Mouse (Mus musculus): ENCODE measurements at regions not wholly inside any gene's neighbourhood (a gene's known extent, or its start where the extent isn't known, plus 50 kb on each side); places are given as distances from the start of the nearest gene placed in this dataset.

GRCm38 (mm10) chr13:52205951-52206350 is 325.1 kb downstream of the Diras2 start:
- TF ChIP-seq CTCF (IDR thresholded peaks at IDR 0.05; ENCODE audit: borderline replicate concordance, insufficient read depth, low read depth, low read length): no peak
- no peak for TF ChIP-seq POLR2A (IDR thresholded peaks at IDR 0.05; ENCODE audit: borderline replicate concordance, insufficient read depth, low read length)
